Comparison of ENCODE assay signal across 15 mouse cellular contexts in the genomic region with DNA sequence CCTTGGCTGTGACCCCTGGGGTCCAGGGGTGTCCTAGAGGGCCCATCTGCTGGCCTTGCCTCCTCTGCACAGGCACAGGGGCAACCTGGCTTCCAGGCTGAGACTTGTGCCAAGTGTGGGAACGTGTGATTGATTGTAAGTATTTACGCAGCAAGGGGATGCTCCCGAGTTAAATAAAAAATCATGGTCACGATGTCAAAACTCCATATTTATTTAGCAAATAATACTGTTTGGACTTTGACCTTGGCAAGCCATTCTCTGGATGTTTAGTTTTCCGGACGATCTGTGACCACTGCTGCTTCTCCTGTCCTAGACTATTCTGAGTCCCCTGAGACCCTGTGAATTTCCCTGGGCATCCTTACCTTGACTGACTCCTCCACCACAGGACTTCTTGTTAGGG.
"Had no signal": no experiment of that assay in that cellular context is flagged by ENCODE, and none has a peak within 500 bp of the region (broad histone marks: within the 10 kb centered on the region; RNA-seq: fewer than 3 reads in every experiment).

No protein-coding gene starts in this region.

- H3K36me3 ChIP-seq: limb, embryonic 10.5 days; liver, embryonic 15.5 days; lung, embryonic 15.5 days; midbrain, embryonic 15.5 days; stomach, embryonic 15.5 days had no signal

- H3K4me1 ChIP-seq: liver, embryonic 15.5 days; lung, embryonic 15.5 days; megakaryocyte, embryonic 14.5 days; stomach, embryonic 15.5 days had no signal

- H3K9ac ChIP-seq: liver, embryonic 15.5 days; lung, embryonic 15.5 days; midbrain, embryonic 15.5 days; stomach, embryonic 15.5 days had no signal

- ATAC-seq: intestine, embryonic 16.5 days; midbrain, embryonic 15.5 days had no signal

- H3K4me2 ChIP-seq: liver, embryonic 15.5 days; lung, embryonic 15.5 days; midbrain, embryonic 11.5 days; midbrain, embryonic 15.5 days; stomach, embryonic 15.5 days had no signal

- H3K27me3 ChIP-seq: liver, embryonic 15.5 days; lung, embryonic 15.5 days; megakaryocyte, embryonic 14.5 days; midbrain, embryonic 15.5 days; stomach, embryonic 15.5 days had no signal

- H3K4me3 ChIP-seq: left cerebral cortex, adult 2 months; limb, embryonic 10.5 days; liver, embryonic 15.5 days; lung, embryonic 15.5 days; megakaryocyte, embryonic 14.5 days; midbrain, embryonic 15.5 days; stomach, embryonic 15.5 days had no signal

- H3K9me3 ChIP-seq: limb, embryonic 10.5 days; liver, embryonic 15.5 days; lung, embryonic 15.5 days; midbrain, embryonic 15.5 days; stomach, embryonic 15.5 days had no signal

- DNase-seq: lung, postnatal 14 days; right cerebral cortex, postnatal 14 days; thymus, adult 2 months; thymus, postnatal 25 days had no signal

- H3K27ac ChIP-seq: kidney, postnatal 0 days; left cerebral cortex, adult 2 months; limb, embryonic 10.5 days; liver, embryonic 15.5 days; lung, embryonic 15.5 days; macrophage; midbrain, embryonic 15.5 days; stomach, embryonic 15.5 days had no signal
